Mouse (Mus musculus): ENCODE measurements around the gene Erh. TPM values are rescaled to one million over a fixed set of nuclear protein-coding genes. Genes with fewer than 3 reads are reported as not detected.

The Erh gene
- polyA plus RNA-seq, 2 experiments from 2014 or later: 110 to 140 TPM

DNA sequence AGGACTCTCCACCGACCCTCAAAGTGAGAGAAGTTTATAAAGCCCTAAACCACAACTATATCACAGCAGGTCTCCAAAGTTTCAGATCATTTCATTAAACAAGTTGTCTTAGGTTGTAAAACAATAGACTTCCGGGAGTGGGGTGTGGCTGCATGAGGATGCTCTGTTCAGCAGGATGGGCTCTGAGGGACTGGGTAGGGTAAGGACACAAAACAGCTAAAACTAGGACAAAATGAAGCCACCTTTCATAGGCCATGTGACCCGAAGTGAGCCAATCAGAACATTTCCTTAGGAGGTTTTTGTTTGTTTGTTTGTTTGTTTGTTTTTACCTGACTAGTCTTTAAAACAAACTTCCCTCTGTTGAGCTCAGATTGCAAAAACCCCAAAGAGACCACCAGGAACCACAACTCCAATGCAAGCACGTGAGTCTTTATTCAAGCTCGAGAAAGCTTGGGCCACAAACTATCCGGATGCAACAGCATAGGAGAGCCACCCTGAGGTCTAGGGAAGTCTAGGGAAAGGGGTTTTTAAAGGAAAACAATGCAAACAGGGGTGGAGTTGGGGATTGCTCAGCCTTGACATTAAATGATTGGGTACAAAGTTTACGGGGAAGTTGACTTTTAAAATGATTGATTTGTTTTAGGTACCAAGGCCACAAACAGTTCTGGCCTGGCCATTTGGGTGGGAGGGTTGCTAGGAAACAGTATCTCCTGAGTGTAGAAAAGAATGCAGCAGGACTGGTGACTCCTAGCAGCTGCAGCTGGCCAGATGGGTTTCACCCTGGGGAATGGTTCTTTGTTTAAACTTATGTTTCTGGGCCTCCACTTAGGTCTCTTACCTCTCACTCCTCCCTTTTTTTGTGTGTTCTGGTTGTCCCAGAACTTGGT, 28.5 kb downstream of the Erh start:
- no peak for ATAC-seq

DNA sequence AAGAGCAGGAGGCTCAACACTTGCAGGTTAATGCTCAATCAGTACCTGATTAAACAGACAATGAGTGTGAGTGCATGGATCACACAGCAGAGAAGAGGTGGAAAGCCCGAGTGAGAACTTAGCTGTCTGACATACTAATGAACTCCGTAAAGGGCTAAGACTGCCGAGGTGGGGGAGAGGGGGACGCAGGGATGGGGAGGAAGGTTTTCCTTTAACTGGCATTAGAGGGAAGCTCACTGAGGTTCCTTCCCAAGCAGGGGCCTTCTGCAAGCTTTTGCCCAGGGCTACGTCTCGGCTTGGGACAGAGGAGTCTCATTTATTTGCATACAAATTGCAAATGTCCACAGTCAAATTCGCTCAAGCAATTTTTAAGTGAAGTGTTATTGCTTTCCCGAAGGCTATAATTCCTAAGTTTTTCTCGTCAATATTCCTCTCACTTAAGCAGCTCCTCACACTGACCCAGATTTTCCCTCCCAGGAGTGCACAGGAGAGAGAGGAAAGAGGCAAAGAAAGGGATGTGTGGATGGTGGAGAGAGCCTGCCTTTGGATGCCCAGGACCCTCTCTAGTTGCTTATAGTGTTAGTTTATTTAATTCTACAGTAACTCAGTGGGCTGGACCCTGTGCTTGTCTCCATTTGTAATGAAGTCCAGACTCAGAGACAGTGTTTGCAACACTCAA, 31.9 kb downstream of the Erh start:
- ATAC-seq: no peak

DNA sequence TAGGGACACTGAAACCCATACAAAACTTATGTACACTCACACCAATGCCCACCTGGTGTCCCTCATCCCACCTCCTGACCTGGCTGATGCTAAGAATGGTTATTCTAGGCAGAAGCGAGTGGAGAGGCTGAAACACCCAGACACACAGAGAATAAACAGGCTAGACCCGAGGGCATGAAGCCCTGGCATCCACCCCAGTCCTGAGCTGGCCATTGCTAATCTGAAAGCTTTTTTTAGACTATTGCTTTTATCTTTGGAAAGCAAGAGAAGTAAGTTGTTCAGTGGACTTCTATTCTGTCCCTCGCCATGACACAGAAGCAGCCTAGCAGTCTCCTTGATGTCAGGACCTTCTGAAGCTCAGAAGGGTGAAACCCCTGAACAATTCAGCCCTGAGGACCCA, 34.2 kb downstream of the Erh start:
- no peak for ATAC-seq

DNA sequence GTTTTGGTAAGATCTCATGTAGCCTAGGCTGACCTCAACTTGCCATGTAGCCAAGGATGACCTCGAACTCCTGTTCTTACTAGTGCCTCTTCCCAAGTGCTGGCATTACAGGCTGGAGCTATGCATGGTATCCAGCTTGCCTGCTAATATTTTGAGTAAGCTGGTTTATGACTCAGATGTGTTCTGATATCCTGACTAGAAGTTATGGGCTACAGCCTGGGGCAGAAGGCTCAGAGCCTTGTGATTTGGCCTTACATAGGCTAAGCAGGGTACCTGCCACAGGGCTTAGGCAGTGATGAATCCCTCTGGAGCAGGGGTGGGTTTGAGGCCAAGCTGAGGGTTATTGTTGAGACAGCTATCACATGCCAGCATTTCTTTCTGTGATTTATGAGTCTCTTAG, 35.6 kb downstream of the Erh start:
- no peak for ATAC-seq

DNA sequence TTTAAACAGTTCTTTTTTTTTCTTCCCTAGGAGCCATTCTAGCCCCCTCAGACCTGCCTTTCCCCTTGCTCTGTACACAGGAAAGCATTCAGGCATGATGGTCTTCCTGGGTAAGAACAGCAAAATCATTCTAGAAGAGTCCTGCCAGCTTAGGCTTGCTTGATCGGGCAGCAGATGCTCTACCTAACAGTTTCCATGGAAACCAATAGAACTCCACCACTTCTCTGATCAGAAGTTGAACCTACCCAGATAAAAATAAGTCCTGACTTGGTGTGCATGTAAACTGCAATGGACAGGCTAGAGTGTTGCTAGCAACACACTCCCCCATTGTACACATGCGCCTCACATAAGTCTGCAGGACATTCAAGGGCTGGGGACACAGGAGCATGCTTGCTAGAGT, 39.9 kb downstream of the Erh start:
- no peak for ATAC-seq

DNA sequence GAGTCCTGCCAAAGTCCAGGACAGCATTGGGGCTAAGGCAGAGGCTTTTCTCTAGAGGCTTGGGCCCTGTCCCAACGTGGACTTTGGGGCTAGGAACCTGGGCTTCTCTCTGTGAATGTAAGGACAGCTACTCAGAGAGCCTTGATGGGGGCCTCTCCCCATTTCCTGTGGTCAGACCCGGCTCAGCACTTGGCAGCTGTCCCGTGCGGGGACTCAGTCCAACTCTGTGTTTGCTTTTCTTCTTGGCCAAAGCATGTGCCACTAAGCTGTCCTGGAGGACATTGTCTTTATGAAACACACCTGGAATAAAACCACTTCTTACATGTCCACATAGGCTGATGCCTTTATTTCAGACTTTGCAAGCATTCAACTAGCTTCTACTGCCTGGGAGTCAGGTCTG, 40.6 kb downstream of the Erh start:
- no peak for ATAC-seq

DNA sequence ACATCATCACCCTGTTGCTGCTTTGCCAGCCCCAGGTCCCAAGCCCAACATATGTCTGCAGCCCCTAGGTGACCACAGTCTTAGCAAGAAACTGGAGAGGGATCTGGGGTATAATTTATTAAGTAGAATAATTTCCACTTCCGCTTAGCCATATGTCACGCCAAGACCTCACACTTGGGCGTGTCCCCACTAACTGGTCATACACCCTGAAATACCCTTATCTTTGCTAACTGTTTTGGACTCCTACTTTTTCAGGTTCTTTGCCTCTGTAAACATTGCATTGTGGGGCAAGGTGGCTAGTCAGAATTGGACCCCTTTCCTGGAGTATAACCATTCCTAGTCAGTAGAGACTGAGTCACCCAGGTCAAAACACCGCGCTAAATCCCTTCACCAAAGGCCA, 41.7 kb downstream of the Erh start:
- ATAC-seq: no peak

DNA sequence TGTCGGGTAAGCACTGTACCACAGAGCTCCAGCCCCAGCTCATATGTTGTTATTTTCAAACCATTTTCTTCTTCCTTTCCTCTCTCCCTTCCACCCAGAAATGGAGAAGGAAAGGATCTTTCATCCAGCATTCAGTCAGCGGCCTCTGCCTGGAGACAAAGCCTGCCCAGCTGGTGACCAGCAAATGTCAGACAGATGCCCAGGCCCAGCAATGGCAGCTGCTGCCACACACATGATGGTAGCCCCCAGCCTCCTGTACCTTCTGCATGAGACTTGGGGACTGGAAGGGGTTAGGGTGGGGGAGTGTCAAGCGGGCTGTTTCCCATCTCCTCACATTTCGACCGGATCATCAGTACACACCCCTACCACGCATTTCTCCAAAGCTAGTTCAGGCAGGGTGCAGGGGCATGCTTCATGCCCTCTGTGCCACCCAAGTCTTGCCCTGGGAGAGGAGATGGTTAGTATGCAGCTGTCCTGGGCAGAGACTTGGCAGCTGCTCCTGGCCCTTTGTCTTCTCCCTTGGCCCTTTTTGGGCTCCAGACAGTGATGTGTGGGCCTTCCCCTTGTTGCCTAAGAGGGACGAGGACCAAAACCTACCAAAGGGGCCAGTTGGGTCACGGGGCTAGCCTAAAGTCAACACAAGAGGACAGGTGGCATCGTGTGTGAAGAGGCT, 42.4 kb downstream of the Erh start:
- no peak for ATAC-seq

DNA sequence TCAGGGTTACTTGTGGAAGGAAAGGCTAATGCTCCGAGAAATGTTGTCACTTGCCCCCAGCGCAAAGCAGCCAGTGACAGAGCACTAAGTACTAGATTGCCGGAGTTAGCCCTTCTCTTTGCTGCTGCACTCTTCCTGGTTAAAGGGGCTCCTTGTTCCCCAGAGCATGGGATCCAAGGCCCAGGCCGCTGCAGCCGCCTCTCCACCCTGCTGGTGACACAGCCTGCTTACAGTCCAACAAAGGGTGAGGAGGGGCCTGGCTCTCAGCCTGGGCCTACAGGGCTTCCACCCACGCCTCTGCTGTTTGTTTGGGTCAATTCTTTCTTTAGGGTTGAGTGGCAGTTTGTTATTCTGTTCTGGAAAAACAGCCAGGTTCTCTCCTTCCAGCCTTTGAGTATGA, 45.4 kb downstream of the Erh start:
- no peak for ATAC-seq

DNA sequence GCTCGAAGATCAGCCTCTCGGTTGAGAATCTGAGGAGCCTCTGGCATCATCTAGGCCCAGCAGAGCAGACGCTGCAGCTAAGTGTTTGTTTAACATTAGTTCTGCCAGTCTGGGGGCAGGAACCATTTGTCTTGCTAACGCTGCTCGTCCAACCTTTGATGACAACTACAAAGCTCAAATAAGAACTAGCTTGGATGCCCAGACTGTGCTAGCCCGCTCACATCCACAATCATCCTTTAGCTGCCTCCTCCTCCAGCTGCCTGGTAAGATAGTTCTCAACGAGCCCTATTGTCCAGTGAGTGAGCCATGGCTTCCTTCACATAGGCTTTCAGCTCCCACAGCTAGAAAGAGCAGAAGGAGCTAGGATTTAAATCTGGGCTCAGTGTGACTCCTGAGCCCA, 45.9 kb downstream of the Erh start:
- no peak for ATAC-seq

DNA sequence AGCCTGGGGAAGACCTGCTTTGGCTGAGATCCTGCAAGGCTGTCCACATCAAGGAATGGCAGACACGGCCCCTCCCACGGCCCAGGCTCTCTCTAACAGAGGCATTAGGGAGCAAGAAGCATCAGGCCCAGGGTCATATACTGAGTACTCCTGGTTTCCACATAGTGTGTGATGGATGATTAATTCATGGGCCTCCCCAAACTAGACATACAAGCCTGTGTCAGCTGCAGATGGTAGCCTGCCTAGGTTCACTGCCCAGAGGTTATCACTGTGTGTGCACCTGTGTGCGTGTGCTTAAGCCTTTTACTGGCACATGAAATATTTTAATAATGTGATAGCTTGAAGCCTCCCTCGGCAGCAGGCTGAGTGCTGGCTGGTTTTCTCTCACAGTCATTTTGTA, 48.2 kb downstream of the Erh start:
- no peak for ATAC-seq

DNA sequence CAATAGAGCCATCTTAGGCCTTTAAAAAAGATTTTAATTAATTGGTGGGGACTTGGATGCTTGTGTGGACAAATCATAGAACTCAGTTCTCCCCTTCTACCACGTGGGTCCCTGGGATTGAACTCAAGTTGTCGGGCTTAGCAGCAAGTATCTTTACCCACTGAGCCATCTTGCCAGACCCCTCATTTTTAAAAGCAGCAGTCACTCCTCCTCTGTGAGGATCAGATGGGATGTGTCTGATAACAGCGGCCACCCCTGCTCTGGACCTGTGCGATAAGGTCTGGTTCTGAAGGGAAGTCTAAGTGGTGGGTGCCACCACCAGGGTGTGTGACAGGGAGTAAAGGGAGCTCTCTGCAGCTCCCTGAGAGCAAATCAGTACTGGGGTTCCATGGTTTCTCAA, 48.6 kb downstream of the Erh start:
- no peak for ATAC-seq

DNA sequence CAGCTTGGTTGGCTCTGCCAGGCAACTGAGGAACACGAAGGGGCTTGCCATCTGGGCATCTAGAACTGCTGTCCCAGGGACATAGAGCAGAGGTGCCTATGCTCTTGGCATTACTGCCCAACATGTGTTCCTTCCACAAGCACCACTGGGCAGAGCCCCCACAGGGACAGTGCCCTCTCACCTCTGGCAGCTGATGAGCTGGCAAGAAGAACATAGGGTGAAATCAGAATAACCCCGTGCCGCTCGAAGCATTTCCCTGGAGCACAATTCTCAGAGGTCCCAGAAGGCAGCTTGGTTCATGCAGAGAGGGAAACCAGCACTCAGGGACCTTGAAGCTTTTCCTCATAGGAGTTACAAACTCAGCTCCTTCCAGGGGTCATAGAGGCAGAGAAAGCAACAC, 49.4 kb downstream of the Erh start:
- no peak for ATAC-seq

DNA sequence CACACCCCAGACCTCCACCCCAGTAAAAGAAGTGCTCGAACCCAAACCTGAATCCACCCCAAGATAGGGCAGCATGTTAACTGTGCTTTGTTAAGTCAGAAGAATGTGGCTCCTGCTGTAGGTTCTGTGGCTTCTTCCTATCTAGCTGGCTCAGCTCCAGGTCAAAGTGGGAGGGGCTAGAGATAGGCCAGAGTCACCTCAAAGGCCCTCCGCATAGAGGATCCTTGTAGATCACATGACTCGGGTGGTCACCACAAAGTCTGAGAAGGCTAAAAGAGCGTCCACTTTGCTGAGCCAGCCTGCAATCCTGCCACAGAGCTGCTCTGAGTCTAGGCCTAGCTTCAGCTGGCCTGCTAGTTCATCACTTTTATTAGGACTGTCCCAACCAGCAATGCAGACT, 50.0 kb downstream of the Erh start:
- ATAC-seq: no peak

DNA sequence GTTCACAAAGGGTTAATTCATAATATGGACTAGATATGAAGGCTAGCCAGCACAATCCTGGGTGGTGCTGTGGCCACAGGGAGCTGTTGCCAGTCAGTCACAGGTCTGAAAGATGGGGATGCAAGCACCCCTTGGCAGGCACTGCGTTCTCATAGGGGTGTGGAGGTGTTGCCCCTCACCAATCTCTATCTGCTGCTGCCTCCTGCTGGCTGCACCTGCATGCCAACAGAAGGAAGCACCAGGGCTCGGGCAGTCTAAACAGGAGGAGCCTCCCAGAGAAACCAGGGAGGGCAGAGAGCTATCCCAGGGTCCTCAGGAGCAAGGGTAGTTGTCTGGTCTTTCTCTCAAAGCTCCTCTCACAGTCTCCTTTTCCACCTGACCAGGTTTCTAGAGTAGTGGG, 59.2 kb downstream of the Erh start:
- no peak for ATAC-seq

Other genes starting within 250 kb of the Erh start
- gene Dcaf5, start 207.7 kb downstream of the Erh start, polyA plus RNA-seq (2017; shearing (Covaris generic)): 10 to 100 TPM; 14.9 to 19.0 TPM
- 10 to 100 TPM; 17.3 to 20.2 TPM for gene Exd2, start 181.2 kb downstream of the Erh start, polyA plus RNA-seq (2017; shearing (Covaris generic))
- gene Galnt16, start 126.1 kb downstream of the Erh start, polyA plus RNA-seq (2017; shearing (Covaris generic)): not detected
- 10 to 100 TPM; 21.0 to 24.3 TPM for gene Slc39a9, start 458 bp downstream of the Erh start, polyA plus RNA-seq (2017; shearing (Covaris generic))
- gene Plekhd1, start 48.2 kb upstream of the Erh start, polyA plus RNA-seq (2017; shearing (Covaris generic)): 1 to 10 TPM in 1 of 2 experiments, under 1 TPM in 1; 0.36 to 1.3 TPM
- not detected for gene Ccdc177, start 116.3 kb upstream of the Erh start, polyA plus RNA-seq (2017; shearing (Covaris generic))
- gene Susd6, start 146.2 kb upstream of the Erh start, polyA plus RNA-seq (2017; shearing (Covaris generic)): 10 to 100 TPM; 21.8 to 29.4 TPM